Mouse (Mus musculus): ENCODE measurements around the gene Ech1.

Ech1 gene

DNA sequence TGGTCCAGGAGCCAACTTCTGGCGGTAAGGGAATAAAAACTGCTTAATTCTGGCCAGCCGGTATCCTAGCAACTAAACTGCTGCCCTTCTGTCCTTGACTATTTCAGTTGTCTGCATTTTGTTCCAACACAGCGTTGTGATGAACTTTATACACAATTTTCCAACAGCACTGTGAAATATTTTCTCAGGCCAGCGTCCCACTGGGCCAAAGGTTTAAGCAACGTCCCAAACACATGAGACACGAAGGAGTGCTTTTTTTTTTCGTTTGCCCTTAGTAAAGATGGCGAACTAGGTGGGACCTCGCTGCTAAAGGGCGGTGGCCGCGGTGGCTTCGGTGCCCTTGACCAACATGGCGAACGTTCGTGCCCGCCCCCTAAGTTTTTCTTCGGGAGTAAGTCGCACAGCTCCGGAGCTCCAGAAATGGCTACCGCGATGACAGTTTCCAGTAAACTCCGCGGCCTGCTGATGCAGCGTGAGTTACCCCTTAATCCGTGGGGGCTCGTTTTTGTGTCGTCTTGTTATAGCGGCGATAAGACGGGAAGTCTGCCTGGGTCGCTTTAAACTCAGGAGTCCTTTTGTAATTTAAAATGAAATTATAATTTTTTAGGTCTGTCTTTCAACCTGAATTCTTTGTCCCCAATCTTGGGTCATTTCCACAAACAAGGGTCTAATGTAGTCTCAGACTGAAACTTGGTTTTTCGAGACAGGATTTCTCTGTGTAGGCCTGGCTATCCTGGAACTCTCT, at the start of gene Ech1:
TSS of gene Ech1 (plus strand) at position 277 of the 745 bp plus-strand sequence.
- DNase-seq (ENCODE audit: low spot score in 2 of 2) = peak; percentile 87 to 89

DNA sequence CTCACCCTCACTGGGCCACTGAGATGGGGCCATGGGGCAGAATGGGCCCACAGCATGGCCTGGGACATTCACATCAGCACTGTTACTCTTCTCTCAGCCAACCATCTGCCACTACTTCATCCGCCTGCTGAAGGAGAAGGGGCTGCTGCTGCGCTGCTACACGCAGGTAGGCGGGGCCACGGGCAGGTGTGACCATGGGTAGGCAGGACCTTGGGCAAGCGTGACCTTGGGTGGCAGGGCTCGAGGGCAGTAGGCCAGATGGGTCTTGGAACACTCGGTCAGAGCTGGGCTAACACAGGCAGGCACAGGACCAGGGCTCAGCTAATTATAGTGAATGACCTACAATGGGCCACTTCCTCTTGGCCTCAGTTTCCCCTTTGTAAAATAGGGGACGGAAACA, 46.2 kb upstream of the Ech1 start:
- DNase-seq (ENCODE audit: low spot score in 2 of 2) = no peak

DNA sequence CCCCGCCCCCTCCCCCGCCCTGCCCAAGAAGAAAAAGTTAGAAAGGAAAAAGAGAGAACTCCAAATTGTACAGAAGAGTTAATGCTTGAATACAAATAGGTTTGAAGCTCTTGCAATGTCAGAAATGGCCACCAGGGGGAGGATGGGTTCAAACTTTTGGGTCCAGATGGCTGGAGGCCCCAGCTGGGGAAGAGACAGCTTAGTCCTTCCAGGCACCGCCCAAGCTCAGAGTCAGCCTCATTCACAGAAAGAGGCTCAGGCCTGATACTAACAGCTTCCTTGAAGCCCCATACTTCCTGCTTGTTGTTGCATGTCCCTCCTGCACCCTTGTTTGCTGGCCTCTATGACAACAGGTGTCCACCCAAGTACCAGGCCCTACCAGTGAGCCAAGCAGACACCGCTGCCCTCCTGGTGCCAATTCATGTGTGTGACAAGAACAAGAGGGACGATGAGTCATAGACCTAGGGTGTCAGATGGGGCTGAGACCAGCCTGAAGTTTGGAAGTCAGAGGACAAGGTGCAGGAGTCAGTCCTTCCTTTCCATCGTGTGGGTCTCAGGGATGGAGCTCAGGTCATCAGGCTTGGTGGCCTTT, 44.9 kb upstream of the Ech1 start:
- peak; percentile 93 to 94 for DNase-seq (ENCODE audit: low spot score in 2 of 2)

DNA sequence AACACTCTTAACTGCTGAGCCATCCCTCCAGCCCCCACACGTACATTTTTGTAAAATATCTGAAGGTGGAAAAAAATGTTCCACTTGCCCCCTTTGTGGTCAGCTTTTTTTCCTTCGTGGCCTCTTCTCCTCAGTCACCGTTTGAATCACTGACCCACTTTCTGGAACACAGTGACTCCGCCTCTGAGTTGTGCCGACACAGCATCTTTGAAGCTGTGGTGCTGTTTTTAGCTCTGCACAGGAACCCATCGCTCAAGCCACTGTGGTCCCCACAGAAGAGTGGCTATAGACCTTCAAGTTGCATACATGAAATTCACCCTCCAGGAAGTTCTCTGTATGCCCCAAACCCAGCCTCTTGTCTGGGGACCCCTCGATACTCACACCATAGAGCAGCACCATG, 44.2 kb upstream of the Ech1 start:
- DNase-seq (ENCODE audit: low spot score in 2 of 2) = peak; percentile 51 to 54

DNA sequence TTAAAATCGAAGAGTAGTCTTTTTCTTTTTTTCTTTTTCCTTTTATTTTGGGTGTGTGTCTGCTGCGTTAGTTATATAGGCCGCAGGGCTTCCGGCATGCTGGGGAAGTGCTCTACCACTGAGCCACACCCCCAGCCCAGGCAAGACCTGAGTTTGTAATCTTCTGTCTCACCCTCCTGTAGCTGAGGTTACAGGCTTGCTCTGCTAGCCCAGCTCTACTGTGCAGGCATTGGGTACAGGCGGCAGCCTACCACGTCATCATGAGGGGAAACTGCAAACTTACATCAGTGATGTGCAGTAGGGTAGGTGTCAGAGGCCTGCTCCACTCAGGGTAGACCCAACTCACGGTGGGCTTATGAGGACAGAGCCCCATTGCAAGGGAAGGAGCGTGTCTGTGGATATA, 43.8 kb upstream of the Ech1 start:
- DNase-seq (ENCODE audit: low spot score in 2 of 2) = no peak

DNA sequence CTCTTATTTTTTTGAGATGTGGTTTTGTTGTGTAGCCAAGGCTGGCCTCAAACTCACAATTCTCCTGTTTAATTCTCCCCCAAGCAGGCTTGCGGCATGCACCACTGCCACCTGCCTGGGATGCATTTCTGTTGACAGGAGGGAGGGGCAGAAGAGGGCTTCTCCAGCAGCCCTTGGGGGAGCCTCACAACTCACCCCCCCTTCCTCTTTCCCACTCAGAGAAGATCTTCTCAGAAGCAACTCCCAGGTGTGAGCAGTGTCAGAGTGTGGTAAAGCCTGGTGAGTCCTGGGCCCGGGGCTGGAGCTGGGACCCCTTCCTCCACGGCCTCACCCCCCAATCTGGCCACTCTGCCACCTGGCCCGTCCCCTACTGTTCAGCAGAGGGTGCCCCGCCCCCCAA, 39.9 kb upstream of the Ech1 start:
- DNase-seq (ENCODE audit: low spot score in 2 of 2) = no peak

DNA sequence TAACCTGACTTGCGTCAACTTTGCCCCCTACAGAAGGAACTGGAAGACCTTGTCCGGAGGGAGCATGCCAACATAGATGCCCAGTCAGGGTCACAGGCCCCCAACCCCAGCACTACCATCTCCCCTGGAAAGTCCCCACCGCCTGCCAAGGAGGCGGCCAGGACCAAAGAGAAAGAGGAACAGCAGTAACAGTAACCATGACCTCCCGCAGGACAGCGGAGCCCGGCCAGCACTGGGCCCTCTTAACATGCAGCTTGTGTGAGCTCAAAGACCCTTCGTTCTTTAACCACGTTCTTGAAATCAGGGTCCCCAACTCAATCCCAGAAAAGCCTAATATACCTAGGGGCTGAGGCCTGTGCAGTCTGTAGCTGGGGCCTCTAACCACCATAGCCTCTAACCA, 37.1 kb upstream of the Ech1 start:
- no peak for DNase-seq (ENCODE audit: low spot score in 2 of 2)

DNA sequence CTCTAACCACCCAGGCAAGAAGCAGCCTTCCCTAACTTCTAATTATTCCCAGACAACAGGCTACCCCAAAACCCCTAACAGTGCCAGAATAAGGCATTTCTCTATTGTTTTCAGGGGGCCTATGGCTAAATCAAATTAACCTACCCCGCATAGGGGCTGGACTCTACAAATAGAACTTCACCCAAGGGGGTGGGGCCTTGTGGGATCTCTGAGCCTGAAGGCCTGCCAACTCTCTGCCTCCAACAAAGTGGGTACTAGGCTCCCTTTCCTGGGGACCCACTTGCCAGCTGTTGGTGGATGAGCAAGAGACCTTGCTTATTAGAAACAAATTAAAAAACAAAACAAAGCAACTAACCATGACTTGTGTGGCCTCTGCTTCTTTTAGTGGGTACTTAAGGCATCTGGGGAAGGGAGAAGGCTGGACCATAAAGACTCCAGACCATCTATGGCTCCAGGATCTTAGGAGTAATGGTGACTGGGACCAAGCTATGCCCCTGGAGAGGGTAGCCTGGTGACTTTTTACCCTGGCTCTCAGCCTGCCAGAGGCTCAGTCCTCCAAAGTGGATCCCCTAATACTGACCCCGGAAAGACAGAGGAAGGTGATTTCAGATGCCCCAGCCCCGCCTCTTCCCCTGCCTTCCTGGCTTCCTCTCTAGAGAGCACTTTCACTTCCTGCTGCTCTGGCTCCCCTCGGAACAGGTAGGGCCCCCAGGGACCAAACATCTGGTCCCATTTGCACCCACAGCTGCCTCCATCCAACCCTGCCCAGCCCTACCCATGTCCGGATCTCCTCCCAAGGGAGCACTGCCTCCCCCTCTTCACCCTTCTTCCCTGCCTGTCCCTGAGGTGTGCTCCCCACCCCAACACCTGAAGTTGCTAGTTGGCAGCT, 36.5 kb upstream of the Ech1 start, which contains the start of gene Rinl:
TSS of gene Rinl (plus strand) at position 663 of the 889 bp plus-strand sequence.
- no peak for DNase-seq (ENCODE audit: low spot score in 2 of 2)

DNA sequence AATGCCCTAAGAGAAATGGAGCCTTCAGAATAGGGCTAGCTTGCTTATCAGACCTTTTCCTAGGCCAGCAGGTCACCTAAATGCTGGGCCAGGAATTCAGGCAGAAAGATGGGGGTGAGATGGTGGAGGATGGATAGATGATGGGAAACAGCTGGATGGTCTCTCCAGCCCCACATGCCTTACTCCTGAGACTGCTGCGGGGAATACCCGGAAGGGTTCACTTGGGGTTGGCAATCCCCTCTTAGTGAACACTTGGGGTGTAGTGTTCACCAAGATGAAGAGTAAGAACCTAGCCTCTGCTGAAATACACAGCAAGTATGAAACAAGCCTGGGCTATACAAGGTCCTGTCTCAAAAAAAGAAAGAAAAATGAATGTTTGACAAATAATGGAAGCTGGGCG, 35.8 kb upstream of the Ech1 start:
- DNase-seq (ENCODE audit: low spot score in 2 of 2) = no peak

DNA sequence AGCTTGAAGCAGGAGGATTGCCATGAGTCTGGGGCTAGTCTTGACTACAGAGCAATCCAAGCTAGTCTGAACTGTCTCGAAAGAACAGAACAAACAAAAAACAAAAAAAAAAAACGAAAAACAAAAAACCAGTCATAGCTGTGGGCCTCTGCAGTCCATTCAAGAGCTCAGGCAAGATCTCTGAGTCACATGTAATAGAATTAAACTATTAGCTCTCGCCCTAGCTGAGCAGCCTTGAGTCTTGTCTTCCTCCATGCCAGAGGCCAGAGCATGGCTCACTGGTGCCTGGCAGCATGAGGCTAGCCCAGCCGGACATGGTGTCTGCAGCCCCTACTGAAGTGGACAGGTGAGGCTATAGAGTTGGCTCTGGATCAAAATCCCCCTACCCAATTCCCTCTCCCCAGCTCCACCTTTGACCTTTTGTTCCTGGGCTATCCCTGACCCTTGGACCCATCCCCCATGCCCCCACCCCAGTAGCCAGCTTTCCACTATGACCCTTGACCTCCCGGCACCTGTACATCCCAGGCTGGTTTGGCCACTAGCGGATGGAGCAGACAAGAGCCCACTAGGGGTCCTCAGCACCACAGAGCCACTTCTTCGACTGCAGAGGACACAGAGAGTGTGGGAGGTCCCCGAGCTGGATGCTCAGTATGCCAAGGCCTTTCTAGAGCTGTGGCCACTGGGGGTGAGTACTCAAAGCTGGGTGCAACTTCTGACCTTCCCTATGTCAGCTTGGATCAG, 34.8 kb upstream of the Ech1 start:
- DNase-seq (ENCODE audit: low spot score in 2 of 2) = no peak

DNA sequence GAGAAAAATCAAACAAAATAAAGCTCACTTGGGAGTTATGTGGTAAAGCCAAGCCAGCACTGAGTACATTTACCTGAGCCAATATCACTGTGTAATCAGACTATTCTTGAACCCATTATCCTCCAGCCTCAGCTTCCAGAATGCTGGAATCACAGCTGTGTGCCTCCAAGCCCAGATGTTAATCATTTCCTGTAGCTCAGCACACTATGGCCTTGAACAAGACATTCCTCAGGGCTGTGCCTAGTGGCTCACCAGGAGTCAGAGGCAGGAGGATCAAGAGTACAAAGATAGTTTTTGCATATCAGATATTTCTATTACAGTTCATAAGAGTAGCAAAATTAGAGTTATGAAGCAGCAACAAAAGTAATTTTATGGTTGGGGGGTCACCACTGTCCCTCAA, 33.3 kb upstream of the Ech1 start:
- no peak for DNase-seq (ENCODE audit: low spot score in 2 of 2)

DNA sequence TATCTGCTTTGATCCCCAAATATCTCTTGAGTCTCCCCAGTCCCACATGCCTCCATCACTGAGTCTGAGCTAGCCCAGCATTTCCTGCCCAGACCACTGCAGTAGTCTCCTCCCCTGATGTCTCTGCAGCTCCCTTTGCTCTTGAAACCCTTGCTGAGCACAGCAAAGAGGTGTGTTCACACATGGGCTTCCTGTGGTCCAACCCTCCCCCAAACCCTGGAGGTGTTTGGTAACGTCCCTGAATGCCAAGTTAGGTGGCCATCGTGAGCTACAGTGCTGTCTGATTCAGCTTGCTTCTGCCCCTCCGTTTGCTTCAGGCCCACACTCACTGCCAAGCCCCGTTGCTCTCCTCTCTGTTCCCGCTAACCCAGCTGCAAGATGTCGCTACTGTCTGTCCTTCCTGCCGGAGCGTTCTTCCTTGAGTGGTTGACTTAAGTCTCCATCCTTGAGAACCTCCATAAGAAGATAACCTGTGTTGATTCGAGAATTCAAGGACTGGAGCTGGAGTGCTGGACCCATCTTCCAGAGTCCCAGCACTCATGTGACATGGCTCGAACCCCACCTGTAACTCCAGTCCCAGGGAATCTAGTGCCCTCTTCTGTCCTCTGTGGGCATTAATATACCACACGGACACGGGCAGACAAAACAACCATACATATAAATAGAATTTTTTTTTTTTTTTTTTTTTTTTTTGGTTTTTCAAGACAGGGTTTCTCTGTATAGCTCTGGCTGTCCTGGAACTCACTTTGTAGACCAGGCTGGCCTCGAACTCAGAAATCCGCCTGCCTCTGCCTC, 32.4 kb upstream of the Ech1 start:
- no peak for DNase-seq (ENCODE audit: low spot score in 2 of 2)

DNA sequence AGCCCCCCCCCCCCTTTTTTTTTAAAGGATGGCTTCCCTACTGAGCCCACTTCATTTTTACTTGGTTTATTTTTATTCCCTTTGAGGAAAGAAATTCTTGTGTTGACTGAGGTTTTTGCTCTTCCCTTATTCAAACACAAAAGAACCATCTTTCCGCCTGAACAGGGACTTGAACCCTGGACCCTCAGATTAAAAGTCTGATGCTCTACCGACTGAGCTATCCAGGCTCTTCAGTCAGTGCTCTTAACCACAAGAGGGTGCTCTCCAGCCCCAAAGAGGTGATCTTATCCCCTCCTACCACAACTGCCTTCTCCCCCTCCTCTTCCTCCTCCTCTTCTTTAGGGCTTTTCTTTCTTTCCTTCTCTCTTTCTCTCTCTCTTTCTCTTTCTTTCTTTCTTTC, 31.2 kb upstream of the Ech1 start:
- no peak for DNase-seq (ENCODE audit: low spot score in 2 of 2)

DNA sequence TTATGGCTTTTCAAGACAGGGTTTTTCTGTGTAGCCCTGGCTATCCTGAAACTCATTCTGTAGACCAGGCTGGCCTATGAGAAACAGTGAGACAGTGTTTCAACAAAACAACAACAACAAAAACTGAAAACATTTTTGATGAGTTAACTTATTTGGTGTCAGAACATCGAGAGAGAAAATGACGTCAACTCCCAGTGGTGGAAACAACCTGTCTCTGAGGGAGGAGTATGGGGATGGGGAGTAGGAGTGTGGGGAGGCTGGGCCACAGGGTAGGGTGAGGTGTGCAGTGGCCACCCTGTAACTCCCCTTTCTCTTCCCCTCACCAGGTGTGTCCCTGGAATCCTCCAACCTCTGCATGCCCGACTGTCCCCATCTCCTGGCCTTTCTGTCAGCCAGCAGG, 30.5 kb upstream of the Ech1 start:
- DNase-seq (ENCODE audit: low spot score in 2 of 2) = no peak

DNA sequence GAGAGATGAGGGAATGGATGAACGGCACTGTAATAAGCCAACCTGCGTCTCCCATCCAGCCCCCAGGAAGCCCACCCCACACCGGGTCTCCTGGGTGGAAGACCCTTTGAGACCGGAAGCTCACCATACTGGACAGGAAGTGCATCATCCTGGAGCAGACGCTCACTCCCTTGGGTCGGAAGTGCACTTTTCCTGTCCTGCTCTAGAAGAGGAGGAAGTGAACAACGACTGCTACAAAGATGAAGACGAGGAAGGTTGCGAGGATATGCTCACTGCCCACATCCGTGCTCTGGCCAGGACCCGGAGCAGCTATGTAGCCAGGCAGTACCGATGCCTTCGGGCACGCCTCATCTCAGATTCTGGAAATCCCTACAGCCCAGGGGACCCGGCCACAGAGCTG, 29.2 kb upstream of the Ech1 start:
- DNase-seq (ENCODE audit: low spot score in 2 of 2) = no peak

DNA sequence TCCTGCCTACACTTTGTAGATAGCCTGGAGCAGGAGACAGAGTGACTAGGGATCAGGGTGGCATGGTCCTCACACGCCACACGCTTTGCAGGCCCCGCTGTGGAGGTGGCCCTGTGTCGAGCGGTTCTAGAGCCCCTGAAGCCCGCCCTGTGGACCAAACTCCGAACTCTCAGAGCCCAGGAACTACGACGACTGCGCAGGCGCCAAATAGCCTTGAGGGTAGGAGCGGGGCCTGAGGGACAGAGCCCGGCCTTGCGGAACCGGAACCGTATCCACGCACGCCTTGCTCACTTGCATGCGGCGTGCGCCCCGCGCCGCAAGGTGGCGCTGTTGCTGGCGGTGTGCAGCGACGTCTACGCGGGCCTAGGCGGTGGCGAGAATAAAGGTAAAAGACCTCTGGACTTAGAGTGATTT, 28.4 kb upstream of the Ech1 start:
- peak; percentile 77 to 80 for DNase-seq (ENCODE audit: low spot score in 2 of 2)

DNA sequence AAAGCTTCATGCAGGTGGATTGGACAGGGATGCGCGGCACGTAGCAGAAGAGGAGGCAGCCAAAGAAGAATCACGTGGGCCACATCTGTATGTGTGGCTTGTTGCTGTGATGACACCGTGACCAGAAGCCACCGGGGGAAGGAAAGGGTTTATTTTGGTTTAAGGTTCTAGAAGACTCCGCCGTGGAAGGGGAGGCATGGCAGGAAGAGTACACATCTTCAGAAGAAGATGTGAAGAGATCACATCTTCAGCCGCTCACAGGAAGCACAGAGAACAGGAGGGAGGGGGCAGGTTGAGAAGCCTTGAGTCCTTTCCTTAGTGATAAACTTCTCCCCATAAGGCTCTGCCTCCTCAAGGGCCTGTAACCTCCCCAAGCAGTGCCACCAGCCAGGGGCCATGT, 25.0 kb upstream of the Ech1 start:
- no peak for DNase-seq (ENCODE audit: low spot score in 2 of 2)

DNA sequence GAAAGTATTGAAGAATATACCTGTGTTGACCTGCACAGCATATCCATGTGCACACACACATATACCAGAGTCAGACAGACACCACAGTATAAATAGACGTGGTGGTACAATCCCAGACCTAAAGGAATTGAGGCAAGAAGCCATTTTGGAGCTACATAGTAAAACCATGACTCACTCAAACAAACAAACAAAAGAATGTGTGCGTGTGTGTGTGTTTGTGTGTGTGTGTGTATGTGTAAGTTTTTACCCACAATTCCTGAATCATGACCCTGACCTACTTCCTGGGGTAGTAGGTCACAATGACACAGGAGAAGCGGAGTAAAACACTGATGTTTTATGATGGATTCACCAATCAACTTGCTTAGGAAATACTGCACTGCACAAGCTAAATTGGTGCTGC, 23.6 kb upstream of the Ech1 start:
- DNase-seq (ENCODE audit: low spot score in 2 of 2) = no peak

DNA sequence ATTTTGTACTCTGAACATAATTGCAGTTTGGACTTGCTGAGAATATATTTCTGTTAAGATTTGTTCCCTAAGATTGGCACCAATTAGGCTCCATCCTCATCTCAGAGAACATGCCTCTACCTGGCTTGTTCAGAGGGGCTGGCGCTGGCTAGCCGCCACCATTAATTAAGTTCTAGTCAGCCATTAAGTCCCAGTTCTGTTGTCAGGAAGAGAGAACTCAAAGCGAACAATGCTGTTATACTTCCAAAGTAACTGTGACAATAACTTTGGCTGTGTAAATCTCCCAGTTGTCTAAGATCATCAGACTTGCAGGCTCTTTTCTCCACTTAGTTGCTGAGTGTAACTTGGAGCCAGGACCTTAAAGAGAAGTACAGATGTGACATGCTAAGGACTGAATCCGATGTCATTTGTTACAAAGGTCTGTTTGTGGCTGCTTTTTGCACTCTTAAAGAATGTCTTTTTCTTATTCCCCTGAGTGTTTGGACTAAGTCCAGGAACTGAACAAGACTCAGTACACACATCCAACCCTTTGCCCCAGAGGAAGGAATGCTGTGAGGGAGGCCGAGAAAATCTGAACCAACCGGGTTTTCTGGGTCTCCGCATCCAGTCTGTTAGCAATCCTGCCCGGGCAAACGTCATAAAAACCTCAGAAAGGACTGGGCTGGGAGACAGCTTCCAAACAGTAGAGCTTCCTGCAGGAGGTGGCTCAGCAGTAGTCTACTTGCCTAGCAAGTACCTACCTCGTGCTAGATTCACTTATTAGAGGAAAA, 22.9 kb upstream of the Ech1 start:
- no peak for DNase-seq (ENCODE audit: low spot score in 2 of 2)

DNA sequence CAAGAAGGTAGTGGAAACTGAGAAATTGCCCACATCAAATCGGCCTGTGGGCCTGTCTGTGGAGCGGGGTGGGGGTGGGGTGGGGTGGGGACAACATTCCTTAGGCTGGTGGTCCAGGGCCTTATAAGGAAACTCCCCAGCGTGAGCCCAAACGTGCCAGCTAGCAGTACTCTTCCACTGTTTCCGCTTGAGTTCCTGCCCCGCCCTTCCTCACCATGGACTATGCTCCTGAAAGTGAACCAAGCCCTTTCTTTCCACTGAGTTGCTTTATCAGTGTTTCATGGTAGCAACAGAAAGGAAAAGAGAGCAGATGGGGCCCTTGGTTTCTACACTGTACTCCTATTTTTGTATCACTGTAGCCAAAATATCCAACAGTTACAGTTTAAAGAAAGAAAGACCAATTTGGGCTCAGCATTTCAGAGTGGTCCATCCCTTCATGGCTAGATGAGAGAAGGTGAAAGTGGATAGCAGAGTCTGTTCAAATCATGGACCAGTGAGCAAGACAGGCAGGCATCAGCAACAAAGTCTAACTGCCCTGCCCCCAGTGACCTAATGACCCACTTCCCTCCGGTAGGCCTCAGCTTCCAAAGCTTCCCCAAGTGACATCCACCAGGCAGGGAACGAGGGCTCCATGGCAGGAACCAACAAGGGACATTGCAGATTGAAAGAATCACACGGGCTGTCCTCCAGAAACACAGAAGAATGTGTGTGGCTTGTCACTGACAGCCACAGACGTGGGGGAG, 22.0 kb upstream of the Ech1 start:
- no peak for DNase-seq (ENCODE audit: low spot score in 2 of 2)

Data from right cerebral cortex, adult 2 months (tissue).